Mouse (Mus musculus) gastrocnemius, postnatal 4 days (tissue): Measurements from ENCODE around the gene Slco1a6. TPM values are rescaled to one million over a fixed set of nuclear protein-coding genes. Genes with fewer than 3 reads are reported as not detected.
A peak's percentile ranks its signal among the peaks of the same experiment; 100 is the strongest.

Experiments
- DNase-seq, 2 experiments: peaks; one replicate each; pipeline ENCODE4 v3.0.0; 2021 to 2022; ENCODE audit warnings: low spot score in 2 of 2, mixed read lengths in 2 of 2
- total RNA-seq, 2 experiments: library from RNA; stranded (reverse); gene quantifications; 2 replicates each; pipeline ENCODE4 v1.2.3; 2021

Slco1a6 gene
- total RNA-seq, 2 experiments from 2014 or later: 0.71 to 1.6 TPM

- peak in 1 of 2 experiments; percentile 12 for DNase-seq
Observed at GRCm38 (mm10) chr6:142040306-142041175, 167.8 kb downstream of the Slco1a6 start.

DNA sequence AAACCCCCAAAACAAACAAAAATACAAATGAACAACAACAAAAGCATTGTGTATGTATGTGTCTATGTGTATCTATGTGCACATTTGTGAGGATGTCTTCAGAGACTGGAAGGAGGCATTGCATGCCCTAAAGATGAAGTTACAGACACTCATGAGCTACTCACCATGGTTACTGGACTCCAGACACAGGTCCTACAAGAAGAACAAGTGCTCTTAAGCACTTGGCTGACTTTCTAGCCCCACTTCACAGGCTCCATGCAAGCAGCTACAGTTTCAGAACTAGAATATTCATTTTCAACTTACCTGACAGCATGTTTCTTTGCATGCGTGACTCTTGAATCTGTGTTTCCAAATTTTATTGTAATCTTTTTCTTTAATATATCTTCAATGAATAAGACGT, 172.6 kb downstream of the Slco1a6 start:
- no peak for DNase-seq

Other genes with a start within 250 kb of the Slco1a6 start
- gene Gm6614, start 197.1 kb downstream of the Slco1a6 start, total RNA-seq: not detected
- gene Iapp, start 89.9 kb upstream of the Slco1a6 start, total RNA-seq: not detected
- gene Slco1a5, start 114.5 kb upstream of the Slco1a6 start, total RNA-seq: not detected
- gene Pyroxd1, start 137.1 kb upstream of the Slco1a6 start, total RNA-seq: 10 to 100 TPM in 1 of 2 experiments, 1 to 10 TPM in 1; 9.4 to 10.9 TPM
- 10 to 100 TPM; 10.7 to 14.3 TPM for gene Recql, start 178.6 kb upstream of the Slco1a6 start, total RNA-seq
- 10 to 100 TPM; 38.8 to 41.6 TPM for gene Golt1b, start 178.7 kb upstream of the Slco1a6 start, total RNA-seq
- gene Spx, start 204.9 kb upstream of the Slco1a6 start, total RNA-seq: under 1 TPM in 1 of 2 experiments, not detected in 1; 0.41 TPM